Mouse (Mus musculus): ENCODE measurements around the gene Cpa3.

The Cpa3 gene

DNA sequence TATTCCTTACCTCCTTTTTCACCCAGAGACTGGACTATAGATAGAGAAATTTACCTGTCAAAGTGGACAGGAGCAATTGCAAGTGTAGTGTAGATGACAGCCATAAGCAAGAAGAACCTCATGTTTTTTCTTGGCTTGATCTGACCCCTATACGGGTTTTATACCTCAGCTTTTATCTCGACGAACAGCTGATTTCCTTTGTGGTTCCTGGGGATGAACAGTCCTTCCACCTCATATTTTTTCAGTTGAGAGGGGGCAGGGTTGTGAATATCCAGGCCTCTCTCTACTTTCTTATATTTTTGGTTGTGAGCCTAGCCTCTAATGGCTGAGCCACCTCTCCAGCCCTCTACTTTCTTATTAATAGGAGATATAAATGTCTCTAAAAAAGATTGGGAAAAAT is at the start of gene Cpa3:
Cpa3 (minus strand) TSS at position 132 of the 400 bp plus-strand sequence.
- DNase-seq (ENCODE audit: low spot score) = no peak

DNA sequence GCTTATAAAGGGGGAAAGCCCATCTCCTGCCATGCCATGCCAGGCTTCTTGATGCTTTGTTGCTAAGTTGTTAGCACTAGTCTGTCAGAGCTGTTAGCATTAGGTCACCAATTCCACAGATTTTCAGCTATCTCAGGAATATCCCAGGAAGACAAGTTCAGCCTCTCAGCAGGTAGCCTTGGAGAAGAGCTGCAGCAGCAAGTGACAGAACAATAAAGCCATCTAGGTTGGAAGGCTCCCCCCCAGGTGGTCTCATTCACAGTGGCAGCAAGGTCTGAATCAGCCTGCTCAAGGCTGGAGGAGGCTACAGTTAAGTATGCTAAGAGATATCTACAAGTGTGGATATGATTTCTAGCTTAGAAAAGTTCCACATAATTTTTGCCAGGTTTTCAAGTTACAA is 49.4 kb upstream of the Cpa3 start:
- no peak for DNase-seq (ENCODE audit: low spot score)

GRCm38 (mm10) chr3:20288761-20289160 is 46.8 kb upstream of the Cpa3 start:
- DNase-seq (ENCODE audit: low spot score) = no peak

DNA sequence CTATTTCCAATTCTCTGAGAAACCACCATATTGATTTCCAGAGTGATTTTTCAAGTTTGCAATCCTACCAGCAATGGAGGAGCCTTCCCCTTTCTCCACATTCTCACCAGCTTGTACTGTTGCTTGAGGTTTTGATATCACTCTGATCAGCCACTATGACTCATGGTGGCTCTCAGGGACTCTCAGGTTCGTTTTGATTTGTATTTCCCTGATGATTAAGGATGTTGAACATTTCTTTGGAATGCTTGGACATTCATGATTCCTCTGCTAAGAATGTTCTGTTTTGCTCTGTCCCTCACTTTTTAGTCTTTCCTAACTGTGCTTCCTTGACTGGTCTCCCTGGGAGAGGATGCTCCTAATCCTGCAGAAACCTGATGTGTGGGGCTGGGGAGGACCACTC is 39.8 kb upstream of the Cpa3 start:
- DNase-seq (ENCODE audit: low spot score) = no peak

DNA sequence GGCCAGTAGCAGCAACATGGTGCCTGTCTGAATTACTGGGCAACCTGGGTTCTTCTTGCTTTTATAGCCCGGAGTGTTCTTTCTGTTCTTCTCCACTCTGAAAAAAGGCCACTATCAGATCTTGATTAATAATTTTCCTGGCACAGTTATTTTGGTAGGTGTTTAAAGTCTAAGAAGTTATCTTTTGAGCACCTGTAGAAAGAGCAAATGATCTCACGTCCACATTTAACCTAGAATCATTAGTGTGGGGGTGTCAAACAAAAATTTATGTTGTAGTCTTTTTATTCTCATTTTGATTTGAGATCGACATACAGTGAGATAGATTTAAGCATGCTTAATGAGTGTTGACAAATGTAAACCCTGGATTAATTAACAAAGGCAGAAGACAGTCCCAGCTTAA is 33.7 kb upstream of the Cpa3 start, which contains the start of gene Cpb1:
Cpb1 (minus strand) TSS at position 101 of the 400 bp plus-strand sequence.
- no peak for DNase-seq (ENCODE audit: low spot score)

DNA sequence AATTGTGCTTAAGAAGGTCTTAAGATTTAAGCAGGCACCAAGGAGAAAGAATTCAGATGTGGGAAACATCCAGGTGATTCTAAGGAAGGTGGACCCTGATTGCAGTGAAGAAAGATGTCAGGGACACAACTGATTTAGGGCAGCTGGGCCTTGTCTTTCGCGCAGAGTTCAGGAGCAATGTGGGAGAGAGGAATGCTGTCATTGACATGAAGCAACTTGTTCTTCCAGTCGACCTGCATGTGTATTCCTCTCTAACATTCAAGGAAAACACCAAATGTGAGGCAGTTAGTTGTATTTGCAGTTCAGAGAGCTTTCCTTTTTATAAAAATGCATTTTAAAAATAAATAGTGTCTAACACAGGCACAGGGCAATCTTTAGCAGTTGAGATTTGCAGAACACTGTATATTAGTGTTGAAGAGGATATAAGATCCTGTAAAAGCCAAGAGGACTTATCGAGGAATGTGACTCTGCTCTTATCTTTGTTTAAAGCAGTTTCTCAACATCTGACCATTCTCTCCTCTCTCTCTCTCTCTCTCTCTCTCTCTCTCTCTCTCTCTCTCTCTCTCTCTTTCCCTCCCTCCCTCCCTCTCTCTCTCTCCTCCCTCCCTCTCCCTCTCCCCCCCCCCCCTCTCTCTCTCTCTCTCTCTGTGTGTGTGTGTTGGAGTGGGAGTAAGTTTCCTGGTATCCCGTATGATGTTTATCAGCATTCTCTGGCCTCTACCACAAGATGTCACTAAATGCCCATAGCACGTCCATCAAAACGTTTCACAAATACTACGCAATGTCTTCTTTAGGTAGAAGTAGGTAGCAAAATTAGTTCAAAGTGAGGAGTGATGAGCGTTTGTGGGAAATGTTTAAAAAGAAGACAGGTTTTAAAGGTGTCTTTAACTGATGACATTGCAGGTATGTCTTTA is 12.8 kb upstream of the Cpa3 start:
- DNase-seq (ENCODE audit: low spot score) = peak; percentile 1

DNA sequence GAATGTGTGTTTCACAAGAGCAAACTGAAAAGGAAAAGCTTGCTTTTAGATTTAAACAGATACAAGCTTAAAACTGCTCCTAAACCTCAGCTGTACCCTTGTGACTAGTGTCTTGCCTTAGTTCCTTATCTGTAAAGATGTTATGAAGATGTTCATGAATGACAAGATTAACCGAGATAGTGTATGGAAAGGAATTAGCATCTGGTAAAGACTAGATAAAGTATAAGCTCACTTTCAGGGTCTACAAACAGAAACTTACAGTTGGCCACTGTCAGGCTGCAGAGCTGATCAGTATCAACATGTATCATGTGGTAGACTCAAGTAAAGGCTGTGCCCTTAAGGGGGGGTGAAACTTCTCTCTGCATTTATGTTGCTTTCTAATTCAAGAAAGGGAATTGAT is 1.9 kb upstream of the Cpa3 start:
- no peak for DNase-seq (ENCODE audit: low spot score)

GRCm38 (mm10) chr3:20239741-20240140 is 2.2 kb downstream of the Cpa3 start:
- DNase-seq (ENCODE audit: low spot score) = no peak

DNA sequence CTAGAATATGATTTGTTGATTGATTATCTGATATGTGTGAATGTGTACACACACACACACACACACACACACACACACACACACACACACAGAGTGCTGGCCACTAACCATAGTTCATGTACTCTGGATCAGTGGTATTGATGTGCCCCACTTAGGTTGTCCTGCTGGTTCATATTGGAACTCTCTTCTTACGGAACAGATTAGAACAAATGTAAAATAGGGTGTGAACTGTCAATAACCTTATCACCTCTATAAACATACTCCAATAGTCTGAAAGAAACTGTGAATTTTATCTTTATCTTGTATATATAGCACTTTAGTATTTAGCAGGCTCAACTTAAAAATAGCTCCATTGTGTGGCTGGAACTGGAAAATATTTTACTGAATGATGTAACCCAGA is 5.0 kb downstream of the Cpa3 start:
- no peak for DNase-seq (ENCODE audit: low spot score)

GRCm38 (mm10) chr3:20229027-20229426 is 13.0 kb downstream of the Cpa3 start:
- no peak for DNase-seq (ENCODE audit: low spot score)

DNA sequence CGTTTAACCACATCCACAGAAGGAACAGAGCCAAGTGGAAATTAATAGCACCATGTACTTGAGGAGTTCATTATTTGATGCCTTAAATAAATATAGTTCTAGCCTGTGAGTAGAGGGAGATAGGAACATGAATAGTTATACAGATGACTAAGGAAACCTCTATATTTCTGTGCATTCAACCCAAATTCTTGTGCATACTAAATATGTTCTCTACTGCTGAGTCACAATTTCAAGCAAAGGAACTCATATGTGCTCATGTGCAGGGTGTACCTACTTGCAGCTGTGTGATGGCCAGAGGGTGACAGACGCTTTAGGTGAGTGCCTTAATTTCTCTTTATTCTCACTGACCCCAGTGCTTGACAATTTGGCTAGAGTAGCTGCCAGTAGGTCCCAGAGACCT is 16.6 kb downstream of the Cpa3 start:
- no peak for DNase-seq (ENCODE audit: low spot score)

DNA sequence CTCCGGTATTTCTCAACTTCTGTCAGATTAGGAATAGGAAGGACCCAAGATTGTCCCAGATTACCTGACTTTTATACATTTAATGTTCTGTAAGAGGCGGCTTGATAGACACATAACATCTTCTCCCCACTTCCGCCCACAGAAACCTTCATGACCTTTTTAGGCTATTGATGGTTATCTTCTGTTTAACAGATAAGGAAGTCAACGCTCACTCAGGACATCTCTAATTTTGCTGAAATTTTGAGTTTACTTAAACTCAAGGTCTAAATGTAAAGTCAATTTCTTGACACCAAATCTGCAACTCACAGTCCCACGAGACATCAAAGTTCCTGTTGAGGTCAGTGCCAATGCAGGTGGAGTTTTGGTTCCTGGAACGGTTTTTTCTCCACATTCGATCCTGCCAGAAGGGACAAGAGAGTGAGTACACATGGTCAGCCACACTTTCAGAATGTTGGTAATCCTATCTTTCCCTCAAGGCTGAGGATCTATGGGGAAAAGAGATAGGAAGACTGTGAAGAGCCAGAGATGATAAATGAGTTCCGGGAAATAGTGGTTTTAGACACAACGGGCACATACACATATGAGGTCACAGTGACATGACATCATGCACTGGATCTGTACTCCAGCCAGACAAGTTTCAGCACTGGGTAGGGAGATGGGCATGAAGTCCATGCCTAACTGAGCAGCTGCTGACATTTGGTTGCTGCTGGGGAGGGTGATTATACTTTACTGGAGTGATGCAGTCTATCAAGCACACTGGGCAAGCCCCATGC is 18.9 kb downstream of the Cpa3 start:
- DNase-seq (ENCODE audit: low spot score) = no peak

DNA sequence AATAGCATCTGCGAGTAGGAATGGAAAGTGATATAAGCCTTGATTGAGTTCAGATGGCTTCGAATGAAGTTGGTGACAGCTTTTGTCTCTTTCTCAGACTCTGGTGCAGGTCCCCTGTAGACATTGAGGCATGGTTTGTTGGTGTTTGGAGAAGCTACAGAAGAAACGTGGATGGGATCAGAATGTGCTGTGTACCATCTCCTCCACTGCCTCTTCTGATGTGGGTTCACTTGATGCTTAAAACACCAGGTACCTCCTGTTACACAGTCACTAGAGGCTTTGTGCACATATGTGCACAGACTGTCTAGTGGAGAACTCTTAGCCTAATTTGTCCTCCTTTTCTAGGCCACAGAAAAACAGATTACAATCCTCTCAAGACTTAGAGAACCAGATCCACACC is 19.8 kb downstream of the Cpa3 start:
- DNase-seq (ENCODE audit: low spot score) = no peak

- peak; percentile 30 for DNase-seq (ENCODE audit: low spot score)
Observed at GRCm38 (mm10) chr3:20198869-20199268, 43.1 kb downstream of the Cpa3 start.

DNA sequence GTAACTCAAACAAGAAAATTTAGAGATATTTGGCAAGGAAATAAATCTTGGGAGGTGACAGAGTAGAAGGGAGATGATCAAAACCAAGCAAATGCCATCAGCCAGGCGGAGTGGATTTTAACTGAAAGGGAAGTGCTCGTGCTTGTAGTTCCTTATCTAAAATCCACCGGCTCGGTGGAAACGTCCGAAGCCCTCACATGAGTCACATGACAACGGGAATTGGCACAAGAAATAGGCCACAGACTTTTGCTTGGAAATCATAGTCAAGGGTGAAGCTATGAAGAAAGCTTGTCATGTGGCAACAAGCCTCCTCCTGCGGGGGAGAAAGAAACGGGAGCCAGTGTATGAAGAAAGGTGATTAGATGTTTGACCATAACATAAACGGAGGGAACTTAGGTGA is 44.1 kb downstream of the Cpa3 start:
- DNase-seq (ENCODE audit: low spot score) = no peak

DNA sequence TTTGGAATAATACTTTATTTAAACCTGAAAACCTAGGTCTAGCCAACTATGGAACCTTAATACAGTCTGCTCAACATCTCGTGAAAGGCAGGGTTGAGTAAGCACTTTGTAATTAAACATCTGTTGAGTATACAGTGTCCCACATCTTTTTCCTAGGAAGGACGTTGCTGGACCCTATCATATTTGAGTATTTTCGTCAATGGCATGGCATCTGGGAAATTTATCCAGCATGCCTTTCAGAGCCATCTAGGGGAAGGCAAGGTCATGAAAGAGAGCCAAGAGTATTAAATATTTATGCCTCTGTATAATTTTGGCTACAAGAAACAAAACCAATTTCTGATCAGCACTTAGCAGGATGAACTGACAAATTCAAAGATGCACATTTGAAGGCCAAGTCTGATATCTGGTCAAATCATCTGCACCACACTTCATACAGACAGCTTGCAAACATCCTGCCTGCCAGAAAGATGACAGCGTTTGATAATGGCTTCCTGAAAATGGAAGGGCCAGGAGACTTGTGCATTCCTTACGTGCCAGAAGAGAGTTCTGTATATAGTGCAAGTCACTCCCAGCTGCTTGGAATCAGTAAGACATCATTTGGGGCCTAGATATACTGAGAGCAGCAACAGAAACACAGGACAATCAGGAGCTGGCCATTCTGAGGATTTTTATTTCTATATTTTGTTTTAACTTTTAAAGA is 52.9 kb downstream of the Cpa3 start:
- DNase-seq (ENCODE audit: low spot score) = no peak

- DNase-seq (ENCODE audit: low spot score) = no peak
Observed at GRCm38 (mm10) chr3:20172394-20172793, 69.6 kb downstream of the Cpa3 start.

DNA sequence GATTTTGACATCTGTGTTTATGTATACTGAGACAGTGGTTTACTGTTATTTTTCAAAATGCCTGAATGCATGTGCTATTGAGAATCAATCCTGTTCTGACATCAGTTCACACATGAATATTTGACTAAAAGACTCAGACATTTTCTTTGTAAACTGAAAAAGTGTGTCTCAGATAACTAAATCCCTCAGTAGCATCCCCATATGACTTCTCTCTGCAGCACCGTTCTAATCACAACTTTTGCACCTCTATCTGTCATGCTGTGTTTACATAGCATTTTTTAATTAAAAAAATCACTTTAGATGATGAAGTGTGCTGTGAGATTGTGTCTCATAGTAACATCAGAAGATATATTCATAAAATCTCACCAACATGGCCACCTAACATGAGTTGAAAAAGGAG is 74.5 kb downstream of the Cpa3 start:
- no peak for DNase-seq (ENCODE audit: low spot score)

All from ovary, postnatal 14 days (tissue).